Mouse (Mus musculus): ENCODE data around the gene Ccdc92. TPM values are rescaled to one million over a fixed set of nuclear protein-coding genes. Genes with fewer than 3 reads are reported as not detected.

The Ccdc92 gene
- polyA plus RNA-seq, 1 experiment from 2014 or later = 9.5 TPM

Other genes with a start within 250 kb of the Ccdc92 start
- 28.4 and 51.6 TPM in 2 replicates for gene Atp6v0a2, start 233.8 kb downstream of the Ccdc92 start, polyA plus RNA-seq (2014; fragmentation: Nextera tagmentation; extraction: Ambion mirVana)
- 0.13 and 0.14 TPM in 2 replicates for gene Dnah10, start 137.3 kb downstream of the Ccdc92 start, polyA plus RNA-seq (2014; fragmentation: Nextera tagmentation; extraction: Ambion mirVana)
- gene Zfp664, start 267 bp upstream of the Ccdc92 start, polyA plus RNA-seq (2014; fragmentation: Nextera tagmentation; extraction: Ambion mirVana) = 108 and 129 TPM in 2 replicates
- 3.8 and 4.8 TPM in 2 replicates for gene Rflna, start 140.8 kb upstream of the Ccdc92 start, polyA plus RNA-seq (2014; fragmentation: Nextera tagmentation; extraction: Ambion mirVana)